Mouse (Mus musculus) cortical plate, adult 2 months (tissue): ENCODE data around the gene Nip7.

Experiments
- CTCF ChIP-seq: fragments of 200-500 bp; IDR thresholded peaks from 2 replicates; pipeline ENCODE4 v1.5.1; 2011; ENCODE audit warnings: mild to moderate bottlenecking, control low read depth, low read length; ENCODE audit not compliant: insufficient read depth; ENCODE audit errors: extremely low read depth
- POLR2A ChIP-seq: fragments of 200-500 bp; IDR thresholded peaks from 2 replicates; pipeline ENCODE4 v1.6.1; 2011; ENCODE audit warnings: mild to moderate bottlenecking, low read length, control low read depth; ENCODE audit not compliant: insufficient read depth; ENCODE audit errors: extremely low read depth

DNA sequence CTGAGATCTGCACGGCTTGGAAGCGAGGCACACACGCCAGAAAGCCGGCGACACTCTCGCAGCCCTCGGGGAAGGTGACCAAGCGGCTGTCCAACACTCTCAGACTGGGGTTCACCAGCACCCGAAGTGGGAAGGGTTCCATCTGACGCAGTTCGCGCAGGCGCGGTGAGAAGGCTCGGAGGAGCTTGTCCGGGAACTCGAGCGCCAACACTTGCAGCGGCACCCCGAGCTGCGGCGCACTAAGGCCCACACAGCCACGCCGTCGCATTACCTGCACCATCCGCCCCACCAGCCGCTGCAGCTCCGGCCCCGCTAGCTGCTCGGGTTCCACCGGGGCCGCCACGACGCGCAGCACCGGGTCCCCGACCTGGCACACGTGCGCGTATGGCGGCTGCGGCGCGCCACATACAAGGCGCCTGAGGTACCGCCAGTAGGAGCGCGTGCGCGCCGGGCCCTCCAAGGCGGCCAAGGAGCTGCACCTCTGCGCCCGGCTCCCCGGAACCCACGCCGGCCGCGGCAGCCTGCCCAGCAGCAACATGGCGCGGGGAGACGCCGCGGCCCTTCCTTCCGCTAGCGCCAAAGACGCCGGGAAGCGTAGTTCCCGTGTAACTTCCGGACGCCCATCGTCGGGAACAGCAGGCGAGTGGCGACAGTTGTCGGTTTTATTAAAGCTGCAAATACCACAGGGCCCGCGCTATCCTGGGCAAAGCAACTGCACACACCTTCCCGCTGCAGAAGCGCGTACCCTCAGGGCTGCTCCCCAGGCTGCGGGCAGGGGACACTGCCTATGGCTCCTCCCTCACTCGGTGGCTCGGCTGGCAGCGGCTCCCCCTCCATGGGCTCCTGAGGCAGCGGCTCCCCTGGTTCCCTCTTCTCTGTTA, 8.4 kb upstream of the Nip7 start, which contains the start of gene Pdf:
- TF ChIP-seq POLR2A, result peak; percentile 67
- no peak for TF ChIP-seq CTCF
